Mouse (Mus musculus) megakaryocyte, embryonic 14.5 days (primary cell): ENCODE results near the gene Sh3d19.

Experiments
- FLI1 ChIP-seq: IDR thresholded peaks from 2 replicates; pipeline ENCODE4 v1.6.1; 2012; ENCODE audit warnings: low read length, inconsistent platforms, mixed read lengths
- GATA1 ChIP-seq: IDR thresholded peaks from 3 replicates; pipeline ENCODE4 v1.6.1; 2012; ENCODE audit warnings: mixed read lengths, low read length, inconsistent platforms, borderline replicate concordance

DNA sequence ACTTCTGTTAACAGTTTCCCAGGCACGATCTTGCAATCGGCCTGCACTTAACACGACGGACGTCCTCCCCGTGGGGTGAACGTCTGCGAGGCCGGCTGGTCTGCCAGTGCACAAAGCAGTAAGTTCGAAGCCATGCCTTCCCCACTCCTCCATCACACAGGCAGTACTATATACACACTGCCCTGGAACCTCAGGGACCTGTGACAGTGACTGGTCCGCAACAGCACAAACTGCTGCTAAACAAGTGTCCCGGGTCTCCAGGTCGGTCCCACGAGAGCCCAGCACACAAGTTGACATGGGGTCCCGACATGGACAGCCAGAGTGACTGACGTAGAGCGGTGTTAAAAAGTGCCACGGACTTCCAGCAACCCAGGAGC is 171.0 kb downstream of the Sh3d19 start:
- no peak for TF ChIP-seq GATA1
- no peak for TF ChIP-seq FLI1
